Mouse (Mus musculus): ENCODE results near the gene Rhot2.

- TF ChIP-seq POLR2A (IDR thresholded peaks at IDR 0.05; ENCODE audit: extremely low read depth, insufficient read depth, low read length) (no peak), CTCF (IDR thresholded peaks at IDR 0.05; ENCODE audit: extremely low read depth, insufficient read depth, low read length) (no peak)
Measured at GRCm38 (mm10) chr17:25843122-25843521, 1.5 kb downstream of the Rhot2 start.
